Mouse (Mus musculus) heart, embryonic 14.5 days (tissue): ENCODE data around the gene Med29. TPM values are rescaled to one million over a fixed set of nuclear protein-coding genes. Genes with fewer than 3 reads are reported as not detected.

Experiments used
- ATAC-seq: fragments of 200-750 bp; cut with Nextera tagmentation; 2 replicates; pipeline ENCODE4 v1.8.0; 2017; ENCODE audit warnings: low read depth, moderate TSS enrichment; ENCODE audit not compliant: insufficient number of reproducible peaks, insufficient read depth, low FRiP score
- H3K27ac ChIP-seq, 2 experiments: fragments of 200-500 bp in 1 of 2; fragments of 300-500 bp in 1 of 2; sonication (generic) in 1 of 2; replicated peaks in 1 of 2; 2 replicates each; pipeline ENCODE4 v1.5.1; 2012 to 2014; ENCODE audit warnings: low read depth in 2 of 2, low read length in 2 of 2, control low read depth in 1 of 2, mild to moderate bottlenecking in 1 of 2, mixed read lengths in 1 of 2; ENCODE audit not compliant: control insufficient read depth in 1 of 2, insufficient read depth in 1 of 2
- H3K27me3 ChIP-seq: fragments of 300-500 bp; sonication (generic); 2 replicates; pipeline ENCODE4 v1.6.1; 2014; ENCODE audit warnings: mild to moderate bottlenecking, low read length, control low read depth; ENCODE audit not compliant: control insufficient read depth, insufficient read depth
- H3K36me3 ChIP-seq: fragments of 300-500 bp; sonication (generic); 2 replicates; pipeline ENCODE4 v1.6.1; 2014; ENCODE audit warnings: mild to moderate bottlenecking, control low read depth, low read length, mixed read lengths; ENCODE audit not compliant: control insufficient read depth, insufficient read depth
- H3K4me1 ChIP-seq, 2 experiments: fragments of 200-500 bp in 1 of 2; fragments of 300-500 bp in 1 of 2; sonication (generic) in 1 of 2; 2 replicates each; pipeline ENCODE4 v1.6.1; 2012 to 2014; ENCODE audit warnings: low read length in 2 of 2, control low read depth in 1 of 2, mixed read lengths in 1 of 2; ENCODE audit not compliant: control insufficient read depth in 2 of 2, insufficient read depth in 2 of 2
- H3K4me2 ChIP-seq: fragments of 300-500 bp; sonication (generic); 2 replicates; pipeline ENCODE4 v1.6.1; 2014; ENCODE audit warnings: mild to moderate bottlenecking, low read length
- H3K4me3 ChIP-seq, 2 experiments: fragments of 200-500 bp in 1 of 2; fragments of 300-500 bp in 1 of 2; sonication (generic) in 1 of 2; 2 replicates each; pipeline ENCODE4 v1.5.1; 2012 to 2014; ENCODE audit warnings: low read length in 2 of 2, mild to moderate bottlenecking in 2 of 2, control low read depth in 1 of 2, low read depth in 1 of 2, moderate library complexity in 1 of 2; ENCODE audit not compliant: control insufficient read depth in 1 of 2, insufficient read depth in 1 of 2
- H3K9ac ChIP-seq: fragments of 300-500 bp; sonication (generic); 2 replicates; pipeline ENCODE4 v1.6.1; 2014; ENCODE audit warnings: mild to moderate bottlenecking, low read length
- H3K9me3 ChIP-seq: fragments of 300-500 bp; sonication (generic); 2 replicates; pipeline ENCODE4 v1.6.1; 2016; ENCODE audit warnings: low read length, control low read depth; ENCODE audit not compliant: control insufficient read depth
- WGBS: fragments of 180-500 bp; shearing (Covaris S2); extraction: QIAGEN DNeasy Blood & Tissue Kit; methylation state at CpG from one replicate; pipeline ENCODE4 v1.1.7; 2014; 5-methylcytosine and 5-hydroxymethylcytosine counted together
- polyA plus RNA-seq: library from polyadenylated mRNA; unstranded; fragments of >200 nt; fragmentation: Nextera tagmentation; extraction: Ambion mirVana; gene quantifications from 2 replicates; pipeline ENCODE4 v1.2.1, GENCODE M21; 2014

Med29 gene
- polyA plus RNA-seq, 1 experiment from 2014 or later: 57.7 TPM

- Histone ChIP-seq H3K9me3 (no peaks in the 10 kb centered on the region), H3K9ac (peak within 1 kb of the TSS; percentile 95), H3K4me2 (peak within 1 kb of the TSS; percentile 92), H3K27me3 (no peaks in the 10 kb centered on the region), H3K4me3 (peak within 1 kb of the TSS; percentile 79 to 83), H3K4me1 (peaks cover 54 to 65% of the 10 kb centered on the region in 2 experiments), H3K36me3 (peaks cover 15% of the 10 kb centered on the region), H3K27ac (peak within 1 kb of the TSS; percentile 97 to 100)
- no peak for ATAC-seq
- WGBS: 43% methylated on average over 17 of the region's 17 CpGs
Observed at GRCm38 (mm10) chr7:28380237-28381016, 12.1 kb downstream of the Med29 start, which contains the start of gene Zfp36. Gene Zfp36 (minus strand): TSS chr7:28380253.

DNA sequence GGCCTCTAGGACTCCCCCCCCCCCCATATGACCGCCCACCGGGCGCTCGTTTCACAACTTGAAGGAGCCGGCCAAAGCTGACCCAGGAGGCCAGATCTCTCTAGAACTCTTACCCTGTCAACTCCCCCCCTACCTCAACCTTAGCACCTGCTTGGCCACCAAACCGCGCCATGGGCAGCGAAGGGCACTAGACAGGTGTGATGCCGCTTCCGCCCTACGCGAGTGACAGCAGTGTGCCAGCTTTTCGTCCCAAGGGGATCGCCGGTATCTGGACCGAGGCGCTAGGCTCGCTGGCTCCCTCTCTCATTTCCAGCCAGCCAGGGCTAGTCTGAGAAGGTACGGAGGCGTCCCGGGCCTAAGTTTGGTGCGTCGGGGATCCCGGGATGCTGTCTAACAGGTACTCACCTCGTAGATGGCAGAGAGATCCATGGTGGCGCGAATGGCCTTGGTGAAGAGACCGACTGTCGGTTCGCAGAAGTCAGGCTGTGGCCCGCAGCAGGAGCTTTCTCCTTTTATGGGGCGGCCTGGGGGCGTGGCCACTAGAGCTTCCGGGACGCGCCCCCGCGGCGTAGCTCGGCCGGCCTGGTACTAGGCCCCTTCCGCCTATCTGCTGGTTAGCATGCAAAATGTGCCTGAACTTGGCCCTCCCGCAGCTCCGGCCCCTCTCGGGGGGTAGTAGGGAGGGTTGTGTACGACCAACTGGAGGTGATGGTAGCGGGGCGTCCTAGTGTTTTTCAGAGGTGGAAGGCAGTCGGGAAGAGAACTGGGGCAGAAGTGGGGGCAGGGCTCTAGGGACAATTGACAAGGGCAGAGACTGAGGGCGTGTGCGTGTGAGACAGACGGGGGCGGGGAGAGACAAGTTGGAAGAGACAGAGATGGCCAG is 13.5 kb downstream of the Med29 start:
- ATAC-seq: peak; percentile 33
- H3K9ac ChIP-seq: peak overlapping the region; percentile 95
- peaks cover 57 to 70% of the 10 kb centered on the region in 2 experiments for H3K4me1 ChIP-seq
- H3K27ac ChIP-seq: peak overlapping the region; percentile 96 to 100
- no peaks in the 10 kb centered on the region for H3K9me3 ChIP-seq
- H3K36me3 ChIP-seq: peaks cover 11% of the 10 kb centered on the region; the same call in 1 of the 2 replicates
- no peaks in the 10 kb centered on the region for H3K27me3 ChIP-seq
- under 1% methylated on average over 53 of the region's 53 CpGs for WGBS
- H3K4me2 ChIP-seq: peak overlapping the region; percentile 92
- peak overlapping the region; percentile 79 to 83 for H3K4me3 ChIP-seq

GRCm38 (mm10) chr7:28378066-28378690 is 14.3 kb downstream of the Med29 start:
- 26% methylated on average over 32 of the region's 32 CpGs for WGBS
- ATAC-seq: no peak
- Histone ChIP-seq H3K4me2 (peak overlapping the region; percentile 92), H3K9me3 (no peaks in the 10 kb centered on the region), H3K4me1 (peaks cover 52 to 67% of the 10 kb centered on the region in 2 experiments), H3K9ac (peak overlapping the region; percentile 95), H3K27me3 (no peaks in the 10 kb centered on the region), H3K36me3 (peaks cover 11% of the 10 kb centered on the region; the same call in 1 of the 2 replicates), H3K4me3 (peak overlapping the region; percentile 79 to 83), H3K27ac (peak overlapping the region; percentile 96 to 100)

DNA sequence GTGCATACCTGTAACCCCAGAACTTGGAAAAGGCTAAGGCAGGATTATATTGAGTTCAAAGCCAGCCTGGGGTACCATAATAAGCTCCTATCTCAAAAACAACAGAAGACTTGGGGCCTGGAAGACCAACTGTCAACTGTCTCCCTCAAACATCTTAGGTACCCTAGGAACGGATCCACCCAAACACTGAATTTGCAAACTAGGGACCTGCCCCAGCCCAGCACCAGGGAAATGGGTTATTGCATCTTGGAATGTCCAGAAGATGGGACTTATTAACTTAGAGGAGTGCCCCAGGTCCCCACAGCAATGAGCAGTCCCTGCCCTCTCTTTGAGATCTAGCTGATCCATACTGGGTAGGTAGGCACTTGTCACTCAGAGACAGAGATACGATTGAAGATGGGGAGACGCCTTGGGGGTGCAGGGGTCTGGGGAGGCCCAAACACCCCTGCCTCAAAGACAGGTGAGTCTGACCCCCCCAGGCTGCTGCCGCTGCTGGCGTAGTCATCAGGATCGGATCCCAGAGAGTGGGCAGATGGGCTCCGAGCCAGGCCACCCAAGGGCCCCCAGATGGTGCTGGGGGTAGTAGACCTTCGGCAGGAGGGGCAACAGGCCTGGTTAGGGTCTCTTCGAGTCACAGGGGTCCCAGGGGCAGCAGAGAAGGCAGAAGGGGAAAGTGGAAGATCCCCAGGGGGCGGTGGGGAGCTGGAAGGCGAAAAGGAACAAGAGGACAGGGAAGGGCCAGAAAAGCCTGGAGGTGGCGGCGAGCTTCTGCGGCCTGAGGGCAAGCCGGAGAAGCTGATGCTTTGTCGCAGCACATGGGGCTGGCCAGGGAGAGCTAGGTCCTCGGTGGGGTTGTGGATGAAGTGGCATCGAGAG is 15.1 kb downstream of the Med29 start:
- peaks cover 44 to 59% of the 10 kb centered on the region in 2 experiments for H3K4me1 ChIP-seq

DNA sequence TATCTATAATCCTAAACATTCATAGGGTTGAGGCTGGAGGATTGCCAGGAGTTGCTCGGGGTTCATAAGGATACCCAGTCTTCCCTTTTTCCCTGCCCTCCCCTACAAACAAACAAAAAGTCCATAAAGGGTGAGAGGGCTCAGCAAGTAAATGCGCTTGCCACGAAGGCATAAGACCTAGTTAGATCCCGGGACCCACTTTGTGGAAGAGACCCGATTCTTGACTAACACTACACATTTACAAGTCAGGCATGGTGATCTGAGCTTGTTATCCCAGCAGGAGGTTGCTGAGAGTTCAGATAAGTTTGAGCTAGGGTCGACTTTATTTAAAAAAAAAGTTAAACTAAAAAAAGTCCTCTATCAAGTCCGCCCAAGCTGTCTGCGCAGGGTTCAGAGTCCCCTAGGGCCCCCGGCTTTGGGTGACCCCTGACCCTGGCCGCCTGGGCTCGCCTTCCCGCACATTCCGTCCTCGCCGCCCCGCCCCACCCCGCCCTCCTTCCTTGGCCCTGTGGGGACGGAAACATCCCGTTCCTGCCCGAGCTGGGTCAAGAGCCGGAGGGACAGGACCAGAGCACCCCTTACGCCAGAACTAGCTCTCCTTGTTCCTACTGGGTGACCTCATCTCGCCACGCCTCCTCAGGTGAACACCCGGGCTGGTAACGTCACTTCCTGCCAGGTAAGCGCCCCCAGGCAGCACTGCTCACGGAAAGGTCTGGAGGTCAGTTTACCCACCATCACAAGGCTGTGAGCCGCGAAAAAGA is 16.3 kb downstream of the Med29 start:
- H3K27me3 ChIP-seq: no peaks in the 10 kb centered on the region
- 5% methylated on average over 28 of the region's 30 CpGs for WGBS
- no peaks in the 10 kb centered on the region for H3K9me3 ChIP-seq
- no peak for ATAC-seq
- H3K4me1 ChIP-seq: peaks cover 34 to 50% of the 10 kb centered on the region in 2 experiments
- H3K4me2 ChIP-seq: peak overlapping the region; percentile 92
- H3K36me3 ChIP-seq: peaks cover 11% of the 10 kb centered on the region; the same call in 1 of the 2 replicates
- H3K27ac ChIP-seq: peak overlapping the region; percentile 99
- H3K9ac ChIP-seq: peak overlapping the region; percentile 83
- H3K4me3 ChIP-seq: peak overlapping the region; percentile 41 to 83

More for the DNA sequence above, 15.1 kb downstream of the Med29 start:
- peak overlapping the region; percentile 96 to 100 for H3K27ac ChIP-seq
- peaks cover 11% of the 10 kb centered on the region; the same call in 1 of the 2 replicates for H3K36me3 ChIP-seq
- 59% methylated on average over 18 of the region's 18 CpGs for WGBS
- no peak for ATAC-seq
- H3K27me3 ChIP-seq: no peaks in the 10 kb centered on the region
- H3K4me3 ChIP-seq: peak overlapping the region; percentile 79 to 83
- H3K4me2 ChIP-seq: peak overlapping the region; percentile 92
- H3K9me3 ChIP-seq: no peaks in the 10 kb centered on the region
- H3K9ac ChIP-seq: peak overlapping the region; percentile 95

DNA sequence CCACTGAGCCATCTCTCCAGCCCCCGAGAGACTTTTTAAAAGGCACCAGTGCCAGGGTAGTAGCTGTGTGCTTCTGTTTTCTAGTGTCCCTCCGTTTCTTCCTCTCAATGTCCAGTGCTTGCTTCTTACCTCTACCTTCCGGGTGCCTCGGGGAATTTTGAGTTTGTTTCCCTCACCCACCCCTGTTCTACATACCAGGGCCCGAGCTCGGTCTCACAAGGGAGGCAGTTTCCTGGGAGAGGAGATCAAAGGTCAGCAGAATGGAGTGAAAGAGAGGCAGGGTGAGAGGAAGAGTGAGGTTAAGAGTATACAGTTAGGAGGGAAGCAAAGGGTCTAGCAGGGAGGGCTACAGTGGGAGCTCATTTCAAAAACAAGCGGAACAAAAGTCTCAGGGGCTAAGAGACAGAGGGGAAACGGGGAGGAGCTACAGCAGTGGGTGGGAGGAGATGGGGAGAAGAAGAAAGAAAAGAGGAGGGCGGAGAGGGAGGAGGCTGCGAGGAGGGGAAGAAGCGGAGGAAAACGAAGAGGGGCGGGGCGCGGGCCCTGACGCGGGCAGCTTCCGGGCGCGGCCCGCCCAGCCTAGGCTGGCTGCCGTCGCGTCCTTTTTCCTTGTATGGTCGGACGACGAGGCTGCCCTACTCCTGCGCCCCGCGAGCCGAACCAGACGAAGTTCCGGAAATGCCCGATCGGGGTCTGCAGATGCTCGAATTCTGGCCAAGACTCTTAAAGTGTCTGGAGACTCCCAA is 17.2 kb downstream of the Med29 start:
- peak overlapping the region; percentile 83 for H3K9ac ChIP-seq
- H3K27ac ChIP-seq: peak overlapping the region; percentile 99 to 100
- 1% methylated on average over 33 of the region's 36 CpGs for whole genome bisulfite sequencing
- H3K36me3 ChIP-seq: peaks cover 11% of the 10 kb centered on the region; the same call in 1 of the 2 replicates
- no peaks in the 10 kb centered on the region for H3K27me3 ChIP-seq
- H3K9me3 ChIP-seq: no peaks in the 10 kb centered on the region
- peak overlapping the region; percentile 56 to 83 for H3K4me3 ChIP-seq
- H3K4me1 ChIP-seq: peaks cover 32 to 48% of the 10 kb centered on the region in 2 experiments
- peak overlapping the region; percentile 92 for H3K4me2 ChIP-seq
- ATAC-seq: peak; percentile 48
